ENCODE assay signal across 11 mouse cellular contexts in genomic region chr7:126781661-126782370, GRCm38 (mm10). TPM values are rescaled to one million over a fixed set of nuclear protein-coding genes. Genes with fewer than 3 reads are reported as not detected.
A peak's percentile ranks its signal among the peaks of the same experiment; 100 is the strongest.
DNase-seq lines count a peak whose midpoint lies in the region; ATAC-seq and TF ChIP-seq lines count a peak whose summit lies in the region.
"Had no signal": no experiment of that assay in that cellular context is flagged by ENCODE, and none has a peak within 500 bp of the region (broad histone marks: within the 10 kb centered on the region; RNA-seq: fewer than 3 reads in every experiment).

No protein-coding gene starts in this region.

- peaks cover 52% of the 10 kb centered on the region for H3K4me1 ChIP-seq in midbrain, embryonic 10.5 days
- peaks cover 13% of the 10 kb centered on the region for H3K4me1 ChIP-seq in midbrain, postnatal 0 days (ENCODE audit: insufficient read depth, low read length)
- peaks cover 58% of the 10 kb centered on the region for H3K4me1 ChIP-seq in liver, embryonic 12.5 days

- H3K36me3 ChIP-seq in midbrain, embryonic 10.5 days: peaks cover 41% of the 10 kb centered on the region
- peaks cover 23% of the 10 kb centered on the region for H3K36me3 ChIP-seq in midbrain, postnatal 0 days (ENCODE audit: insufficient read depth, low read length)
- peaks cover 61% of the 10 kb centered on the region for H3K36me3 ChIP-seq in liver, embryonic 12.5 days

- WGBS in midbrain, embryonic 10.5 days: 42% methylated on average over 11 of the region's 11 CpGs
- WGBS in midbrain, postnatal 0 days: 39% methylated on average over 11 of the region's 11 CpGs
- 54% methylated on average over 11 of the region's 11 CpGs for WGBS in liver, embryonic 12.5 days (ENCODE audit: insufficient replicate concordance)

- ATAC-seq in midbrain, postnatal 0 days (ENCODE audit: low FRiP score): no peak
- ATAC-seq in liver, embryonic 12.5 days: no peak
- ATAC-seq: inflammation-experienced regulatory T-cells, adult 6 months had no signal

- H3K27me3 ChIP-seq in midbrain, embryonic 10.5 days (ENCODE audit: low read depth, poor library complexity, severe bottlenecking): no peaks in the 10 kb centered on the region
- no peaks in the 10 kb centered on the region for H3K27me3 ChIP-seq in midbrain, postnatal 0 days (ENCODE audit: insufficient read depth, low read length)
- H3K27me3 ChIP-seq in liver, embryonic 12.5 days (replicated peaks): no peaks in the 10 kb centered on the region

- no peak overlapping the region for H3K9ac ChIP-seq in midbrain, postnatal 0 days (replicated peaks; ENCODE audit: low read length, poor library complexity, severe bottlenecking)
- peak overlapping the region; percentile 69 for H3K9ac ChIP-seq in liver, embryonic 12.5 days

- DNase-seq in cerebellum, adult 11-12 months: peak; percentile 54
- no peak for DNase-seq in cerebellum, postnatal 4 days (ENCODE audit: low spot score in 2 of 2)
- no peak for DNase-seq in midbrain, embryonic 10.5 days (ENCODE audit: low spot score)
- no peak for DNase-seq in midbrain, postnatal 0 days (ENCODE audit: low spot score)
- no peak for DNase-seq in natural killer cell, adult 2 months (ENCODE audit: low spot score in 2 of 2)
- no peak for DNase-seq in spleen, postnatal 4 days (ENCODE audit: low spot score in 2 of 2)
- no peak for DNase-seq in right cerebral cortex, adult 18-20 months
- DNase-seq: right cerebral cortex, postnatal 4 days had no signal

- no peak for TF ChIP-seq CTCF in midbrain, postnatal 0 days (IDR thresholded peaks at IDR 0.05)

- no peak overlapping the region for H3K4me2 ChIP-seq in midbrain, postnatal 0 days (ENCODE audit: low read depth, low read length, poor library complexity, severe bottlenecking)
- H3K4me2 ChIP-seq in liver, embryonic 12.5 days: peak overlapping the region; percentile 92; the same call in 1 of the 2 replicates

- H3K9me3 ChIP-seq in midbrain, embryonic 10.5 days (replicated peaks): no peaks in the 10 kb centered on the region
- no peaks in the 10 kb centered on the region for H3K9me3 ChIP-seq in midbrain, postnatal 0 days (ENCODE audit: low read length)
- no peaks in the 10 kb centered on the region for H3K9me3 ChIP-seq in liver, embryonic 12.5 days (replicated peaks)

- peak overlapping the region; percentile 82 for H3K27ac ChIP-seq in midbrain, embryonic 10.5 days (replicated peaks)
- no peak overlapping the region for H3K27ac ChIP-seq in midbrain, postnatal 0 days (ENCODE audit: low read depth, low read length)
- H3K27ac ChIP-seq in liver, embryonic 12.5 days: peak overlapping the region; percentile 64
- H3K27ac ChIP-seq: macrophage had no signal

- peak overlapping the region; percentile 58 for H3K4me3 ChIP-seq in midbrain, embryonic 10.5 days
- no peak overlapping the region; the same call in 1 of the 2 replicates for H3K4me3 ChIP-seq in midbrain, postnatal 0 days (ENCODE audit: low read depth, low read length)
- H3K4me3 ChIP-seq in liver, embryonic 12.5 days: no peak overlapping the region

RNA-seq across cellular contexts. Expression of gene Tbx6, which starts 0.5 kb away (rescaled TPM):
- polyA plus RNA-seq in midbrain, embryonic 10.5 days (2016; fragmentation: Nextera tagmentation; extraction: Ambion mirVana): 0.42 and 0.64 TPM in 2 replicates
- total RNA-seq in midbrain, postnatal 0 days (2014; rRNA removed): 0.16 and 1.1 TPM in 2 replicates
- polyA plus RNA-seq in midbrain, postnatal 0 days (2015; fragmentation: Nextera tagmentation; extraction: Ambion mirVana): 0.21 and 0.38 TPM in 2 replicates
- 0.33 and 0.50 TPM in 2 replicates for polyA plus RNA-seq in liver, embryonic 12.5 days (2016; fragmentation: Nextera tagmentation; extraction: Ambion mirVana)

RNA-seq across cellular contexts. Expression of gene Ypel3, which starts 5.1 kb away (rescaled TPM):
- 41.0 and 60.5 TPM in 2 replicates for polyA plus RNA-seq in midbrain, embryonic 10.5 days (2016; fragmentation: Nextera tagmentation; extraction: Ambion mirVana)
- 196 and 209 TPM in 2 replicates for total RNA-seq in midbrain, postnatal 0 days (2014; rRNA removed)
- 219 and 235 TPM in 2 replicates for polyA plus RNA-seq in midbrain, postnatal 0 days (2015; fragmentation: Nextera tagmentation; extraction: Ambion mirVana)
- polyA plus RNA-seq in liver, embryonic 12.5 days (2016; fragmentation: Nextera tagmentation; extraction: Ambion mirVana): 77.2 and 78.5 TPM in 2 replicates

RNA-seq across cellular contexts. Expression of gene Ppp4c, which starts 10.5 kb away (rescaled TPM):
- 376 and 407 TPM in 2 replicates for polyA plus RNA-seq in midbrain, embryonic 10.5 days (2016; fragmentation: Nextera tagmentation; extraction: Ambion mirVana)
- 107 and 137 TPM in 2 replicates for total RNA-seq in midbrain, postnatal 0 days (2014; rRNA removed)
- polyA plus RNA-seq in midbrain, postnatal 0 days (2015; fragmentation: Nextera tagmentation; extraction: Ambion mirVana): 127 and 135 TPM in 2 replicates
- 191 and 205 TPM in 2 replicates for polyA plus RNA-seq in liver, embryonic 12.5 days (2016; fragmentation: Nextera tagmentation; extraction: Ambion mirVana)

RNA-seq across cellular contexts. Expression of gene Fam57b, which starts 15.7 kb away (rescaled TPM):
- polyA plus RNA-seq in midbrain, embryonic 10.5 days (2016; fragmentation: Nextera tagmentation; extraction: Ambion mirVana): 4.1 and 7.7 TPM in 2 replicates
- 52.5 and 60.2 TPM in 2 replicates for total RNA-seq in midbrain, postnatal 0 days (2014; rRNA removed)
- 56.3 and 57.1 TPM in 2 replicates for polyA plus RNA-seq in midbrain, postnatal 0 days (2015; fragmentation: Nextera tagmentation; extraction: Ambion mirVana)
- polyA plus RNA-seq in liver, embryonic 12.5 days (2016; fragmentation: Nextera tagmentation; extraction: Ambion mirVana): not detected in 2 replicates
- polyA plus RNA-seq: inflammation-experienced regulatory T-cells, adult 6 months had no signal

RNA-seq across cellular contexts. Expression of gene Gdpd3, which starts 15.7 kb away (rescaled TPM):
- polyA plus RNA-seq in midbrain, embryonic 10.5 days (2016; fragmentation: Nextera tagmentation; extraction: Ambion mirVana): 0.68 and 1.1 TPM in 2 replicates
- 0.66 TPM in 1 of 2 replicates, not detected in the other for total RNA-seq in midbrain, postnatal 0 days (2014; rRNA removed)
- 1.3 TPM in 2 replicates for polyA plus RNA-seq in midbrain, postnatal 0 days (2015; fragmentation: Nextera tagmentation; extraction: Ambion mirVana)
- 0.54 and 0.78 TPM in 2 replicates for polyA plus RNA-seq in liver, embryonic 12.5 days (2016; fragmentation: Nextera tagmentation; extraction: Ambion mirVana)
